Mouse (Mus musculus) embryonic facial prominence, embryonic 15.5 days (tissue): ENCODE data around the gene Creb5. TPM values are rescaled to one million over a fixed set of nuclear protein-coding genes. Genes with fewer than 3 reads are reported as not detected.
A peak's percentile ranks its signal among the peaks of the same experiment; 100 is the strongest.
"Not testable (repeated sequence)": the region's sequence is repeated elsewhere in the genome, so short reads cannot be mapped to it uniquely, and the experiment has no call there.

Experiments
- ATAC-seq: fragments of 200-750 bp; cut with Nextera tagmentation; 2 replicates; pipeline ENCODE4 v1.8.0; 2017; ENCODE audit warnings: low read depth, moderate TSS enrichment; ENCODE audit not compliant: insufficient number of reproducible peaks, low FRiP score, low TSS enrichment
- H3K27ac ChIP-seq: fragments of 300-500 bp; sonication (generic); replicated peaks from 2 replicates; pipeline ENCODE4 v1.5.1; 2015; ENCODE audit warnings: mild to moderate bottlenecking, inconsistent platforms
- H3K27me3 ChIP-seq: fragments of 300-500 bp; sonication (generic); 2 replicates; pipeline ENCODE4 v1.6.1; 2015; ENCODE audit warnings: inconsistent platforms
- H3K36me3 ChIP-seq: fragments of 300-500 bp; sonication (generic); 2 replicates; pipeline ENCODE4 v1.6.1; 2015; ENCODE audit warnings: mild to moderate bottlenecking, inconsistent platforms
- H3K4me1 ChIP-seq: fragments of 300-500 bp; sonication (generic); 2 replicates; pipeline ENCODE4 v1.6.1; 2015; ENCODE audit warnings: inconsistent platforms
- H3K4me2 ChIP-seq: fragments of 300-500 bp; sonication (generic); replicated peaks from 2 replicates; pipeline ENCODE4 v1.6.1; 2015; ENCODE audit warnings: mild to moderate bottlenecking, inconsistent platforms
- H3K4me3 ChIP-seq: fragments of 300-500 bp; sonication (generic); replicated peaks from 2 replicates; pipeline ENCODE4 v1.5.1; 2015; ENCODE audit warnings: mild to moderate bottlenecking, inconsistent platforms
- H3K9ac ChIP-seq: fragments of 300-500 bp; sonication (generic); 2 replicates; pipeline ENCODE4 v1.6.1; 2015; ENCODE audit warnings: inconsistent platforms
- H3K9me3 ChIP-seq: fragments of 300-500 bp; sonication (generic); replicated peaks from 2 replicates; pipeline ENCODE4 v1.6.1; 2016; ENCODE audit warnings: inconsistent platforms
- WGBS: fragments of 180-500 bp; shearing (Covaris S2); methylation state at CpG from one replicate; pipeline ENCODE4 v1.1.7; 2015; 5-methylcytosine and 5-hydroxymethylcytosine counted together
- polyA plus RNA-seq: library from polyadenylated mRNA; unstranded; fragments of >200 nt; fragmentation: Nextera tagmentation; extraction: Ambion mirVana; gene quantifications from 2 replicates; pipeline ENCODE4 v1.2.1, GENCODE M21; 2015

Creb5 gene
- polyA plus RNA-seq, 1 experiment from 2014 or later, result 28.3 TPM

GRCm38 (mm10) chr6:53395208-53395607 is 108.1 kb downstream of the Creb5 start:
- 48% methylated on average over 4 of the region's 4 CpGs for WGBS

GRCm38 (mm10) chr6:53396421-53396820 is 109.4 kb downstream of the Creb5 start:
- Histone ChIP-seq H3K27me3 (no peaks in the 10 kb centered on the region), H3K9me3 (no peaks in the 10 kb centered on the region), H3K4me2 (no peak overlapping the region), H3K36me3 (no peaks in the 10 kb centered on the region), H3K4me3 (no peak overlapping the region), H3K9ac (no peak overlapping the region), H3K4me1 (peaks cover 27% of the 10 kb centered on the region), H3K27ac (no peak overlapping the region)
- WGBS, result 79% methylated on average over 3 of the region's 3 CpGs
- ATAC-seq, result no peak

More at GRCm38 (mm10) chr6:53395208-53395607, 108.1 kb downstream of the Creb5 start:
- H3K4me2 ChIP-seq, result no peak overlapping the region
- H3K27me3 ChIP-seq, result no peaks in the 10 kb centered on the region
- H3K4me1 ChIP-seq, result peaks cover 30% of the 10 kb centered on the region
- H3K36me3 ChIP-seq, result no peaks in the 10 kb centered on the region
- no peak overlapping the region for H3K9ac ChIP-seq
- no peak for ATAC-seq
- H3K27ac ChIP-seq, result no peak overlapping the region
- H3K4me3 ChIP-seq, result no peak overlapping the region
- H3K9me3 ChIP-seq, result no peaks in the 10 kb centered on the region

GRCm38 (mm10) chr6:53397797-53398196 is 110.7 kb downstream of the Creb5 start:
- Histone ChIP-seq H3K27ac (no peak overlapping the region), H3K27me3 (no peaks in the 10 kb centered on the region), H3K9ac (no peak overlapping the region), H3K36me3 (no peaks in the 10 kb centered on the region), H3K4me3 (no peak overlapping the region), H3K4me1 (peaks cover 27% of the 10 kb centered on the region), H3K9me3 (no peaks in the 10 kb centered on the region), H3K4me2 (no peak overlapping the region)
- no peak for ATAC-seq
- WGBS, result 46% methylated on average over 4 of the region's 4 CpGs

- WGBS, result 20% methylated on average over 18 of the region's 18 CpGs
- no peak for ATAC-seq
- Histone ChIP-seq H3K27ac (no peak overlapping the region), H3K9me3 (no peaks in the 10 kb centered on the region), H3K27me3 (no peaks in the 10 kb centered on the region), H3K4me2 (0 out of 2 replicates have a peak overlapping the region, but pooled peaks have one; percentile 2), H3K4me3 (no peak overlapping the region), H3K36me3 (no peaks in the 10 kb centered on the region), H3K4me1 (peaks cover 27% of the 10 kb centered on the region), H3K9ac (no peak overlapping the region)
These were observed 111.4 kb downstream of the Creb5 start for GRCm38 (mm10) chr6:53398297-53399140.

DNA sequence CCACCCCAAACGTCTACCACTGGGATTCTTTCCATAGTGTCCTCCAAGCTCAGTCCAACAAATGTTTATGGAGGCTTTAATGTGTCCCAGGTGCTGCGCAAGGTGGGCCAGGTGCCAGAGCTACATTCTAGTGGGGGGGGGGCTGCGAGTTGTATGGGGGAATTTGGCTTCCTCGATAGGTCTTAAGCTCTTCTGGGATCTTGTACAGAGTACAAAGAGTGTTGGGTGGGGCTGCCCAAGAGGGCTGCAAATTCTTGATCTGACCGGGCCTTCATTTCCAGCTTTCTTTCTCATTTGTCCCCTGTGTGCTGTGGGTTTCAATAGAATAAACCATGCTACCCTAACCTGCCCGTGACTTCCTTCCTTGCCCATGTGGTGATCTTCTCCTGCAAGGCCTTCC is 114.3 kb downstream of the Creb5 start:
- Histone ChIP-seq H3K36me3 (no peaks in the 10 kb centered on the region), H3K9me3 (no peaks in the 10 kb centered on the region), H3K9ac (no peak overlapping the region), H3K4me3 (no peak overlapping the region), H3K4me2 (no peak overlapping the region), H3K27me3 (no peaks in the 10 kb centered on the region), H3K27ac (no peak overlapping the region), H3K4me1 (peaks cover 10% of the 10 kb centered on the region)
- ATAC-seq, result no peak; the same call in 1 of the 2 replicates
- WGBS, result 58% methylated on average over 6 of the region's 6 CpGs

- H3K9me3 ChIP-seq, H3K4me3 ChIP-seq, H3K9ac ChIP-seq, H3K27ac ChIP-seq, ATAC-seq, H3K4me2 ChIP-seq, H3K36me3 ChIP-seq, H3K27me3 ChIP-seq: not testable (repeated sequence)
- H3K4me1 ChIP-seq, result peaks cover 10% of the 10 kb centered on the region
- 90% methylated on average over 7 of the region's 7 CpGs for WGBS
These were observed 115.5 kb downstream of the Creb5 start for GRCm38 (mm10) chr6:53402551-53402950.

- H3K27ac ChIP-seq, result no peak overlapping the region
- H3K9ac ChIP-seq, result no peak overlapping the region
- no peak for ATAC-seq
- H3K9me3 ChIP-seq, result no peaks in the 10 kb centered on the region
- WGBS, result 85% methylated on average over 6 of the region's 6 CpGs
- H3K27me3 ChIP-seq, result no peaks in the 10 kb centered on the region
- H3K4me3 ChIP-seq, result no peak overlapping the region
- no peaks in the 10 kb centered on the region for H3K36me3 ChIP-seq
- H3K4me2 ChIP-seq, result no peak overlapping the region
- no peaks in the 10 kb centered on the region for H3K4me1 ChIP-seq
These were observed 122.1 kb downstream of the Creb5 start for GRCm38 (mm10) chr6:53409183-53409582.

DNA sequence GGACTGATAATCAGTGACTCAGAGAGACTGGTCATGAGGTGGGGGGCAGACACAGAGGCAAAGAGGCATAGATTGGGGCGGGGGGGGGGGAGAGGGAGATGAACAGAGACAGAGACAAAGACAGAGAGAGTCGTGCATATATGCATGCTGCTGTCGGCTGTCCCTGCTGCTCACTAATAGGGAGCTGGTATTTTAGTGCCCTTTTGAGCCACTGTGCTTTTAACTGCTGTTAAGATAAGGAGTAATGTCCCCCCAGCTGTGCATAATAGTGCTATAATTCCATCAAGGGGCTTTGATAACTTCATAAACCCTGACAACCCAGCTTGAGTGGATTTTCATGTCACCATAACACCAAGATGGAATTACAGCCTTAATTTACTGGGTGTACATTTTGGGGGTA is 134.3 kb downstream of the Creb5 start:
- no peak for ATAC-seq
- Histone ChIP-seq H3K36me3 (no peaks in the 10 kb centered on the region), H3K27ac (no peak overlapping the region), H3K9me3 (no peaks in the 10 kb centered on the region), H3K4me1 (no peaks in the 10 kb centered on the region), H3K27me3 (no peaks in the 10 kb centered on the region), H3K9ac (no peak overlapping the region), H3K4me3 (no peak overlapping the region), H3K4me2 (no peak overlapping the region)
- WGBS, result 70% methylated on average over 2 of the region's 3 CpGs

- H3K4me1 ChIP-seq, result peaks cover 25% of the 10 kb centered on the region
- H3K9ac ChIP-seq, result no peak overlapping the region
- 34% methylated on average over 7 of the region's 7 CpGs for WGBS
- H3K9me3 ChIP-seq, result no peaks in the 10 kb centered on the region
- H3K27ac ChIP-seq, result no peak overlapping the region
- H3K36me3 ChIP-seq, result no peaks in the 10 kb centered on the region
- ATAC-seq, result no peak
- no peak overlapping the region for H3K4me2 ChIP-seq
- no peak overlapping the region for H3K4me3 ChIP-seq
- H3K27me3 ChIP-seq, result no peaks in the 10 kb centered on the region
These were observed 142.3 kb downstream of the Creb5 start for GRCm38 (mm10) chr6:53429368-53429767.

GRCm38 (mm10) chr6:53429891-53430290 is 142.8 kb downstream of the Creb5 start:
- Histone ChIP-seq H3K9ac (no peak overlapping the region), H3K27ac (0 out of 2 replicates have a peak overlapping the region, but pooled peaks have one; percentile 4), H3K4me3 (no peak overlapping the region), H3K36me3 (no peaks in the 10 kb centered on the region), H3K27me3 (no peaks in the 10 kb centered on the region), H3K4me1 (peaks cover 25% of the 10 kb centered on the region), H3K9me3 (no peaks in the 10 kb centered on the region), H3K4me2 (no peak overlapping the region)
- no peak for ATAC-seq
- 50% methylated on average over 4 of the region's 4 CpGs for WGBS

DNA sequence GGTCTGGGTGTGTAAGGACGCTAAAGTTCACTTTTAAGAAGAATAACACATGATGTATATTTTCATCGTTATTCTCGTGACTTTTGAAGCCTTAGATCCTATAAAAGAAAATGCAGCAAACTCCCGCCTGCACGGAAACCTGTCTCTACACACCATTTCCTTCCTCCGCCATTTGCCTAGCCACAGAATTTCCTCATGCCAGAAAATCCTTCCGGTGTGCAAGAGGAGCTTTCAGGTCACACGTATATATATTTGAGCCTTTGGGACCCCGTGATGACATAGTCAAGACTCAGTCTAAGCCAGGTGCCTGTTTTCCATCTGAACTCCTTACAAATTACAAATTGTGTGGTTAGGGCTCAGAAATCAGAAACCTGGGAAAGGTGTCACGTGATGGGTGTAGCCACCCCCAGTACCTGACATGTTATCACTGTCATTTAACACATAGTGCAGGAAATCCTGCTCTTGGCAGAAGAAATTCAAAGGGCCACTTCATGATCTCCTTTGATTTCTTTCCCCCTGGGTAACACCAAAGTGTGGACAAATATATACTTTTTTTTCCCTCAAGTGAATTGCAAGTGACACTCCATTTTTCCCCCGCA is 158.9 kb downstream of the Creb5 start:
- Histone ChIP-seq H3K9ac (no peak overlapping the region), H3K4me2 (no peak overlapping the region), H3K27me3 (no peaks in the 10 kb centered on the region), H3K36me3 (no peaks in the 10 kb centered on the region), H3K27ac (no peak overlapping the region), H3K4me3 (no peak overlapping the region), H3K4me1 (peaks cover 20% of the 10 kb centered on the region), H3K9me3 (no peaks in the 10 kb centered on the region)
- WGBS, result 86% methylated on average over 11 of the region's 11 CpGs
- no peak for ATAC-seq
